22 mouse cellular contexts compared by ENCODE assay signal in the genomic region with DNA sequence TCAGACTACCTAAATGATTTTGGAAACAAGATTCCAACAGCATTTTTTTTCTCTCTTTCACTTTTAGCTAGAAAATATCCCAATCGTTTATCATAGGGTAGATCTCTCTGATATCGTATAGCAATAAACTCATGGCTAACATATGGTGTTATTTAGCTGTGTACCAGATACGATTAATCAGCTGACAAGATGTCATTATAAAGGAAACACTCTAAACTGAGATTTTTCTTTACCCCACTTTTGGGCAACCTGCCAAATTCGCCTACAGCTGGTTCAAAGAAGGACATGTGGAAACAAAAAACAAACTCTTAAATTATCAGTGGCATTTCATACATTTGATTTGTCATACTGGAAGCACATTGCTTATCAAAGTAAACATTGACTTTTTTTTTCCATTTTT.
DNase-seq lines count a peak whose midpoint lies in the region; ATAC-seq and TF ChIP-seq lines count a peak whose summit lies in the region.
"Had no signal": no experiment of that assay in that cellular context is flagged by ENCODE, and none has a peak within 500 bp of the region (broad histone marks: within the 10 kb centered on the region; RNA-seq: fewer than 3 reads in every experiment).

No protein-coding gene starts in this region.

- no peak overlapping the region for H3K9ac ChIP-seq in forebrain, embryonic 15.5 days (replicated peaks)
- H3K9ac ChIP-seq in lung, embryonic 16.5 days (ENCODE audit: low read length): no peak overlapping the region
- H3K9ac ChIP-seq: hindbrain, embryonic 15.5 days; limb, embryonic 15.5 days; liver, embryonic 15.5 days had no signal

- H3K27ac ChIP-seq in forebrain, embryonic 15.5 days (replicated peaks): no peak overlapping the region
- no peak overlapping the region for H3K27ac ChIP-seq in forebrain, embryonic 10.5 days
- no peak overlapping the region for H3K27ac ChIP-seq in lung, embryonic 16.5 days (ENCODE audit: low read length)
- H3K27ac ChIP-seq: heart, adult 2 months; hindbrain, embryonic 15.5 days; layer of hippocampus, adult 2 months; limb, embryonic 15.5 days; liver, embryonic 15.5 days; midbrain, embryonic 10.5 days had no signal

- WGBS in forebrain, embryonic 15.5 days: 50% methylated on average over 4 of the region's 4 CpGs
- 91% methylated on average over 4 of the region's 4 CpGs for WGBS in forebrain, embryonic 10.5 days
- WGBS in lung, embryonic 16.5 days: 38% methylated on average over 4 of the region's 4 CpGs

- H3K9me3 ChIP-seq in forebrain, embryonic 15.5 days: no peaks in the 10 kb centered on the region
- no peaks in the 10 kb centered on the region for H3K9me3 ChIP-seq in forebrain, embryonic 10.5 days
- 0 out of 2 replicates have a peak, but pooled peaks cover 2% of the 10 kb centered on the region for H3K9me3 ChIP-seq in lung, embryonic 16.5 days (ENCODE audit: control insufficient read depth, low read length)
- H3K9me3 ChIP-seq: hindbrain, embryonic 15.5 days; liver, embryonic 15.5 days; midbrain, embryonic 10.5 days had no signal

- 0 out of 2 replicates have a peak, but pooled peaks have one; percentile 55 for ATAC-seq in forebrain, embryonic 15.5 days (replicated peaks)
- peak; percentile 56; the same call in 1 of the 2 replicates for ATAC-seq in lung, embryonic 16.5 days (ENCODE audit: low read depth)
- ATAC-seq: intestine, postnatal 0 days had no signal

- H3K4me1 ChIP-seq in forebrain, embryonic 15.5 days: no peaks in the 10 kb centered on the region
- H3K4me1 ChIP-seq in forebrain, embryonic 10.5 days: no peaks in the 10 kb centered on the region
- no peaks in the 10 kb centered on the region for H3K4me1 ChIP-seq in lung, embryonic 16.5 days (replicated peaks; ENCODE audit: control insufficient read depth, insufficient read depth, low read length)
- H3K4me1 ChIP-seq: hindbrain, embryonic 15.5 days; limb, embryonic 15.5 days; liver, embryonic 15.5 days; midbrain, embryonic 10.5 days had no signal

- DNase-seq in forebrain, embryonic 10.5 days (ENCODE audit: extremely low spot score, low spot score): no peak
- DNase-seq in lung, postnatal 36 days: no peak
- peak; percentile 82 for DNase-seq in brain, embryonic 14.5 days (ENCODE audit: low read depth)
- DNase-seq in right cerebral cortex, postnatal 14 days: peak; percentile 6
- no peak for DNase-seq in adrenal gland, adult 18-20 months (ENCODE audit: low spot score in 2 of 2)
- DNase-seq: adrenal gland, adult 8-10 months; cerebellum, adult 9-11 months; gastrocnemius, postnatal 10 days; heart, adult 2 months; heart, postnatal 36 days; kidney, postnatal 10 days; lung, postnatal 4 days; thymus, postnatal 14 days had no signal

- H3K4me3 ChIP-seq in forebrain, embryonic 15.5 days: no peak overlapping the region
- H3K4me3 ChIP-seq in forebrain, embryonic 10.5 days: no peak overlapping the region
- H3K4me3 ChIP-seq in lung, embryonic 16.5 days (ENCODE audit: low read length): no peak overlapping the region
- H3K4me3 ChIP-seq: heart, adult 2 months; hindbrain, embryonic 15.5 days; layer of hippocampus, adult 2 months; limb, embryonic 15.5 days; liver, embryonic 15.5 days; midbrain, embryonic 10.5 days; myocyte had no signal

- H3K4me2 ChIP-seq in forebrain, embryonic 15.5 days (replicated peaks): no peak overlapping the region
- H3K4me2 ChIP-seq in lung, embryonic 16.5 days (ENCODE audit: low read depth, low read length): no peak overlapping the region
- H3K4me2 ChIP-seq: hindbrain, embryonic 15.5 days; limb, embryonic 15.5 days; liver, embryonic 15.5 days had no signal

- H3K27me3 ChIP-seq in forebrain, embryonic 15.5 days: no peaks in the 10 kb centered on the region
- no peaks in the 10 kb centered on the region for H3K27me3 ChIP-seq in forebrain, embryonic 10.5 days (ENCODE audit: poor library complexity, severe bottlenecking)
- no peaks in the 10 kb centered on the region for H3K27me3 ChIP-seq in lung, embryonic 16.5 days (ENCODE audit: control insufficient read depth, insufficient read depth, low read depth, low read length)
- H3K27me3 ChIP-seq: hindbrain, embryonic 15.5 days; limb, embryonic 15.5 days; liver, embryonic 15.5 days had no signal

- TF ChIP-seq CTCF in brain, embryonic 14.5 days (IDR thresholded peaks at IDR 0.05; ENCODE audit: borderline replicate concordance, extremely low read depth, insufficient read depth, insufficient read length): no peak

- no peak for TF ChIP-seq POLR2A in brain, embryonic 14.5 days (IDR thresholded peaks at IDR 0.05; ENCODE audit: borderline replicate concordance, extremely low read depth, insufficient read depth, insufficient read length, poor library complexity, severe bottlenecking)

- no peaks in the 10 kb centered on the region for H3K36me3 ChIP-seq in forebrain, embryonic 15.5 days
- no peaks in the 10 kb centered on the region for H3K36me3 ChIP-seq in forebrain, embryonic 10.5 days (replicated peaks)
- no peaks in the 10 kb centered on the region for H3K36me3 ChIP-seq in lung, embryonic 16.5 days (ENCODE audit: control insufficient read depth, insufficient read depth, low read length)
- H3K36me3 ChIP-seq: hindbrain, embryonic 15.5 days; limb, embryonic 15.5 days; liver, embryonic 15.5 days; midbrain, embryonic 10.5 days had no signal

Comparison
In these comparisons a context has a peak if more than half of its experiments do, and no peak if none do; other contexts are left out.
1. DNase-seq: peak in brain, embryonic 14.5 days (single experiment) and right cerebral cortex, postnatal 14 days (single experiment); none in forebrain, embryonic 10.5 days (single experiment), lung, postnatal 36 days (single experiment) and adrenal gland, adult 18-20 months (0 of 2).